Mouse (Mus musculus) erythroblast, adult 5-6 weeks (primary cell): Measurements from ENCODE around the gene B130006D01Rik. TPM values are rescaled to one million over a fixed set of nuclear protein-coding genes. Genes with fewer than 3 reads are reported as not detected.

Source experiments
- ATAC-seq: replicated peaks from 2 replicates; pipeline ENCODE4 v1.8.0; 2016; ENCODE audit warnings: moderate number of reproducible peaks, mild to moderate bottlenecking, moderate TSS enrichment, inconsistent platforms; ENCODE audit not compliant: poor library complexity, low FRiP score, severe bottlenecking
- total RNA-seq, 2 experiments: library from RNA; stranded (forward) in 1 of 2; stranded (reverse) in 1 of 2; fragments of 150-400 nt in 1 of 2; fragments of 200-764, 138-1000 nt in 1 of 2; gene quantifications; 2 replicates each; pipeline versions ENCODE4 v1.2.3 to v1.2.4; 2015 to 2017; ENCODE audit warnings: low replicate concordance in 2 of 2

B130006D01Rik gene
- total RNA-seq, 2 experiments from 2014 or later, result 0.43 to 2.1 TPM

DNA sequence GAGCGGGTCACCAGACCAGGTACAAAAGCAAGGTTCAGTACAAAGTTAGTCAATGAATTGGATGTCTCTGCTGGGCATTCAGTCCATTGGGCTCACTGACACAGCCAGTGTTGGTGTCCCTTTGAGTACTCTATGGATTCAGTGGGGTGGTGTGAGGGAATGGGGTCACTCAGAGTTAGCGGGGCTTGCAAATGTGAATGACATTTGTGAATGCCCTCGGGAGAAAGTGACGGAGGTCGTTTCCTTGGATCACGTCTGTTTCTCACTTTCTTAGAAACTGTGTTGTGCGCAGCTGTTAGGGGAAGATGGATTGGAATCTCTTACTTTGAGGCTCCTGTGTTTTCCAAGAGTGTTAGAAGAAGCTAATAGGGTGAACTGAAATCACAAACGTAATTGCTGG, 41.4 kb downstream of the B130006D01Rik start:
- no peak for ATAC-seq

DNA sequence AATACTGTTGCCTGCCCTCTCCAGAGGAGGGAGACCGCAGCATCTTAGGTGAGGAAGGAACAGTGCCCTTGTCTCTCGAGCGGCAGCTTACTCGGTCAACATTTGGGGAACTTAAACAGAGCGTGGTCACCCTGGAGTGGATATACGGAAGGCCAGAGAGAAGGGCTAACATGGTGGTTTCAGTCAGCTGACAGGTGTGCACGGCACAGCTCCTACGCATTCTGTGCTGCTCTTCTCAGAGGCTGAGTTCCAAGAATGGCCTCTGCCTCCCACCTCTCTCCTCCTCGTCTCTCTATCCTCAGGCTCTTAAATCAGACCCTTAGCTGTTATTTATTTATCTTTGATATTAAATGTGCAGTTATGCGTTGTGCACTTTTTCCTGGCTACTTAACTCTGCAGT, 41.9 kb downstream of the B130006D01Rik start:
- no peak for ATAC-seq

DNA sequence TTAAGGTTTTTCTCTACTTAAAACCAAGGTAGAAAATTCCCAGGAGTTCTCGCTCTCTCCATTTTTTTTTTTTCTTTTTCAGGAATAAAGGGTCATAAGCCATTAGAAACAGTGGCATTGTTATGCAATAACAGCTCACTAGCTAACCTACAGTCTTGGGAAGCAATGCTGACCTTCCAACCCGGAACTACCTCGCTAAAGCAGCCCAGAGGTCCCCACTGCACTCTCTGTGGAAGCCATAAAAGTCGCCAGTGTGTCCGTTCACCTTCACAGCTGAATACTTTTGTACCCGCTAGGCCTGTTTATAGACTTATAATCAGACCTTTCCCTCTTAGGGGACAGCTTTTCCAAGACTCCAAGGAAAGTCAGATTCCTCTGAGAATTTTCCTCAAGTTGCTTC, 44.9 kb downstream of the B130006D01Rik start:
- ATAC-seq, result no peak

DNA sequence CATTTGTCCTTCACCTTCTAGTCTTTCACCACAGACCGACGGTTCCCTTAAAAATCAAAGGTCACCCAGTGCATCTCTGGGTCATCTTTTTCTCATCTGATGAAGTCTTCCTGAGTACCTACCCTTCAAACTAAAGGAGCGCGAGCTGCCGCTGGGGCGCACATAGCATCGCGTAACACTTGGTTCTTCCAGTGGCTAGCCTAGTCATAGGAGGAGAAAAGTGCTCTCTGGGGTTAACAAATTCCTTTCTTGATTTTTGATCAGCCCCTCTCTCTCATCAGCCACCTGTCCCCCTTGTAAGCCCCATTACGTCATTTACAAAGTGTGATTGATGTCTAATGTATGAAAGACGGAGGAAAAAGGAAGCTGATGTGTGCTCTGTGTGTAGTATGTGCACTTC, 45.8 kb downstream of the B130006D01Rik start:
- no peak for ATAC-seq

DNA sequence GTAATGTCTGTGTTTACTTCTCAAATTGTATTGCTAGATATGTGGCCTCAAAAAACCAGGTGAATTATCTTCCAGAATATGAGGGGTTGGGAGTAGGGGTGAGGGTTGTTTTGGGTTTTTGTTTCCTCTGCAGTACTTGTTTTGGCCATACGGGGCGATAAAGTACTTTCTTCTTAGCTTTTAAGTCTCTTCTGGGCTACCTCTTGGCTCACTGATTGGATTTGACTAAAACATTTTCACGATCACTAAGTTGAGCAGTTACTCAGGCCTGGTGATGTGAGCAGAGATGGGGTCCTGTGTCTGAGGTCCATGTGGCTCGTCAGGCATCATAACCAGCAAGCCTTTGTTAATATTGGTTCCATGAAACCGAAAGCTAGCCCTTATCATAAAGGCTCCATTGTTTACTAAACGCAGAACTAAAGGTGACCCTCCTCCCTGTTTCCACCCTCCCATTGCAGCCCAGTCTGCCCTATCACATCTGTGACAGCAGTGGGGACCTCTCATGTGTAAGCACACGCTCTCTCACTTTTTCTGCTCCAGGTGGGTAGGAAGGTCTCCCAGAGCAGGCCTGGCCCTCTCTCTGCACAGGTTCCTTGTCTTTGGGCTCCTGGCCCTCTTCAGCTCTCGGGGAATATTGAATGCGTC, 47.5 kb downstream of the B130006D01Rik start:
- peak; percentile 68 for ATAC-seq

DNA sequence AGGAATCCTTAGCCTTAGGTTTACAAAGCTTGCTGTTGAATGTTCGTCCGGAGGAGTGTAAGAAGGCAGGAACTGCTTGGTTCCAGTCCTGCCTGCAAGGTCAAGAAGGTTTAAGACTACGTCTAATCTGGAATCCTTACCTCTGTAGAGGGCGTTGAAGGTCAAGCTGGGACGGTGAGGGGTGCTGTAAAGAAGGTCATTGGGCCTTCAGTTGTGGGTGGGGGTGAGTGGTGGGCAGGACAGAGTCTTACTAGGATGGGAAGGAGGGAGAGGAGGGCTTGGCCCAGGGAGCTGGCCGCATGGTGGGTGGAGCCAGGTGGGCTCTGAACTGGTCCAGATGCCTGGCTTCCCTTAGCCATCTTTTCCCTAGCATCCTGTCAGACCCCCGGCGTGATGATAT, 48.3 kb downstream of the B130006D01Rik start:
- no peak for ATAC-seq

DNA sequence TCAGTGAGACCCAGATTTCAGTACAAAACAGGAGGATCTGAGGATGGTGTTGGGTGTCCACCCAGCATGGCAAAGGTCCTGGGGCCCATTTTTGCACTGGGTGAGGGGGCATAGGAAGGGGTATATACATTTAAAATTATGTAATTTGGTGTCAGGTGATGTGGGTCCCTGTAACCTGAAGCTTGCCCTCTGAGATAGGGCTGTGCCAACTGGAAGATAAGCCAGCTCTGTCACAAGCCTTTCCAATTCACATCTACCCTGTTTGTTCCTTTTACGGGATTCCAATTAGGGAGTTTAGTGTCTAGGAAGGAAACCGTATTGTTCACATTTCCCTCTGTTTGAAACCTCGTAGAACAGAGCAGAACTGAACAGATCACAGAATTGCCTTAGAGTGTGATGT, 49.9 kb downstream of the B130006D01Rik start:
- no peak for ATAC-seq

Other genes starting within 250 kb of the B130006D01Rik start
- gene Nxph3, start 209.0 kb upstream of the B130006D01Rik start, total RNA-seq (2015; ENCODE audit: low replicate concordance), result not detected in 2 replicates
- gene Nxph3, start 209.0 kb upstream of the B130006D01Rik start, total RNA-seq (2017; ENCODE audit: low replicate concordance), result not detected in 2 replicates
- gene Ngfr, start 135.9 kb upstream of the B130006D01Rik start, total RNA-seq (2015; ENCODE audit: low replicate concordance), result not detected in 2 replicates
- gene Ngfr, start 135.9 kb upstream of the B130006D01Rik start, total RNA-seq (2017; ENCODE audit: low replicate concordance), result not detected in 2 replicates
- gene Phb, start 56.6 kb upstream of the B130006D01Rik start, total RNA-seq (2015; ENCODE audit: low replicate concordance), result 21.9 and 30.6 TPM in 2 replicates
- gene Phb, start 56.6 kb upstream of the B130006D01Rik start, total RNA-seq (2017; ENCODE audit: low replicate concordance), result 14.2 and 20.3 TPM in 2 replicates
- gene Zfp652, start 10.9 kb upstream of the B130006D01Rik start, total RNA-seq (2015; ENCODE audit: low replicate concordance), result 15.7 and 16.7 TPM in 2 replicates
- gene Zfp652, start 10.9 kb upstream of the B130006D01Rik start, total RNA-seq (2017; ENCODE audit: low replicate concordance), result 8.8 and 9.6 TPM in 2 replicates
- gene Phospho1, start 100.9 kb downstream of the B130006D01Rik start, total RNA-seq (2015; ENCODE audit: low replicate concordance), result 71.9 and 86.1 TPM in 2 replicates
- gene Phospho1, start 100.9 kb downstream of the B130006D01Rik start, total RNA-seq (2017; ENCODE audit: low replicate concordance), result 54.2 and 57.9 TPM in 2 replicates
- gene Gngt2, start 113.6 kb downstream of the B130006D01Rik start, total RNA-seq (2015; ENCODE audit: low replicate concordance), result 9.8 and 15.0 TPM in 2 replicates
- gene Gngt2, start 113.6 kb downstream of the B130006D01Rik start, total RNA-seq (2017; ENCODE audit: low replicate concordance), result 9.4 and 13.0 TPM in 2 replicates
- 4.8 and 6.7 TPM in 2 replicates for gene Abi3, start 118.9 kb downstream of the B130006D01Rik start, total RNA-seq (2015; ENCODE audit: low replicate concordance)
- 3.5 and 5.5 TPM in 2 replicates for gene Abi3, start 118.9 kb downstream of the B130006D01Rik start, total RNA-seq (2017; ENCODE audit: low replicate concordance)
- not detected in 2 replicates for gene B4galnt2, start 191.3 kb downstream of the B130006D01Rik start, total RNA-seq (2015; ENCODE audit: low replicate concordance)
- not detected in 2 replicates for gene B4galnt2, start 191.3 kb downstream of the B130006D01Rik start, total RNA-seq (2017; ENCODE audit: low replicate concordance)